Mouse (Mus musculus): ENCODE results near the gene Nsun3. TPM values are rescaled to one million over a fixed set of nuclear protein-coding genes. Genes with fewer than 3 reads are reported as not detected.

The Nsun3 gene
- 21.3 TPM for polyA plus RNA-seq (2017; shearing (Covaris generic))

GRCm38 (mm10) chr16:62786621-62787331 lies at the start of gene Nsun3:
TSS of gene Nsun3 (minus strand) at chr16:62786818.

GRCm38 (mm10) chr16:62814491-62814890 lies 27.9 kb upstream of the Nsun3 start, which contains the start of gene Stx19:
TSS of gene Stx19 (plus strand) at chr16:62814676.

Other genes with a start within 250 kb of the Nsun3 start
- gene Stx19, start 27.9 kb upstream of the Nsun3 start, polyA plus RNA-seq (2017; shearing (Covaris generic)), result 0.61 TPM
- gene Arl13b, start 60.2 kb upstream of the Nsun3 start, polyA plus RNA-seq (2017; shearing (Covaris generic)), result 20.1 TPM
- gene Pros1, start 67.5 kb upstream of the Nsun3 start, polyA plus RNA-seq (2017; shearing (Covaris generic)), result 22.5 TPM

All from activated CD4-positive, CD25-positive, alpha-beta regulatory T cell, adult 9 weeks (primary cell).